Mouse (Mus musculus): ENCODE measurements at regions not wholly inside any gene's neighbourhood (a gene's known extent, or its start where the extent isn't known, plus 50 kb on each side); places are given as distances from the start of the nearest gene placed in this dataset.

DNA sequence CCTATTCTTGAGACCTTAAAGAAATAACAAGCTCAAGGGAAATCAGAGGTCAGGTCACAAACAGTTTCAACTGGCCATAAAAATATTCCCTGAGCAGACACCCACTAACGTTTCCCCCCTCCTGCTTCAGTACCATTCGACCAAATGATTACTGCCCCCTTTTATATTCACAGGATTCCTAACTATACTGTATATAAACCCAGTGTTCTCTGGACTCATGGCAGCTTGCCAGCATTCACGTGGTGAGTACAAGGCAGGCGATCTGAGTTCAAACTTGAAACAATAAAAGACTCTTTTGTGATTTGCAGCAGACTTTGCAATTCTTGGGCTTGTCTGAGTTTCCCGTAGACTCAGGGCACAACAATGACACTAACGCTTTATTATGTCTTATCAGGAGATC lies 989.0 kb upstream of the H2afb3 start:
- DNase-seq, result no peak

- DNase-seq, result no peak
Observed at GRCm38 (mm10) chrX:121291239-121291638, 978.3 kb upstream of the H2afb3 start.

GRCm38 (mm10) chrX:121270071-121270470 lies 957.2 kb upstream of the H2afb3 start:
- DNase-seq, result peak; percentile 16

DNA sequence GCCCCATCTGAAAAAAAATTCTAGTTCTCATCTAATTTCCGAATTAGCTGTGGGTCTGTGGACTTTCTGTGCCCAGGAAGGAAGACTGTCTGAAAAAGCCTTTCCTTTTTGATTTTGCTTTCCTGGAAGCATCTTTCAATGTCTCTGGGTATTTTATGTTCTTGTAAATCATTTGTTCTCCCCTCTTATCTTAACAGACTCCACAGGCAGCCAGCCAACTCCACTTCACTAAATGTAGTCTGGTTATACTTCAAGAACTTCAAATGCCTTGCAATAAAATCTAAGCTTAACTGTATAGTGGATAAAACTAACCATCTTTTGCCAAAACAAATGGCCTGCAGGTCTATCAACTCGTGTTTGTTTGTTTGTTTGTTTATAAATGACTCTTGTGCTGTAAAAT lies 956.7 kb upstream of the H2afb3 start:
- DNase-seq, result peak; percentile 27

GRCm38 (mm10) chrX:121232142-121233000 lies 919.5 kb upstream of the H2afb3 start:
- no peak for DNase-seq

All from heart, postnatal 4 days (tissue).